Mouse (Mus musculus) forebrain, embryonic 15.5 days (tissue): ENCODE results near the gene 9230102O04Rik. TPM values are rescaled to one million over a fixed set of nuclear protein-coding genes. Genes with fewer than 3 reads are reported as not detected.

Experiments
- ATAC-seq: fragments of 200-750 bp; cut with Nextera tagmentation; replicated peaks from 2 replicates; pipeline ENCODE4 v1.8.0; 2017; ENCODE audit warnings: mild to moderate bottlenecking, moderate TSS enrichment, moderate library complexity
- H3K27ac ChIP-seq: fragments of 300-500 bp; sonication (generic); replicated peaks from 2 replicates; pipeline ENCODE4 v1.5.1; 2015; ENCODE audit warnings: mild to moderate bottlenecking, inconsistent platforms
- H3K27me3 ChIP-seq: fragments of 300-500 bp; sonication (generic); 2 replicates; pipeline ENCODE4 v1.6.1; 2015; ENCODE audit warnings: inconsistent platforms
- H3K36me3 ChIP-seq: fragments of 300-500 bp; sonication (generic); 2 replicates; pipeline ENCODE4 v1.6.1; 2015; ENCODE audit warnings: mild to moderate bottlenecking, inconsistent platforms
- H3K4me1 ChIP-seq: fragments of 300-500 bp; sonication (generic); 2 replicates; pipeline ENCODE4 v1.6.1; 2015; ENCODE audit warnings: inconsistent platforms
- H3K4me2 ChIP-seq: fragments of 300-500 bp; sonication (generic); replicated peaks from 2 replicates; pipeline ENCODE4 v1.6.1; 2015; ENCODE audit warnings: mild to moderate bottlenecking, inconsistent platforms
- H3K4me3 ChIP-seq: fragments of 300-500 bp; sonication (generic); 2 replicates; pipeline ENCODE4 v1.5.1; 2015; ENCODE audit warnings: mild to moderate bottlenecking, inconsistent platforms
- H3K9ac ChIP-seq: fragments of 300-500 bp; sonication (generic); replicated peaks from 2 replicates; pipeline ENCODE4 v1.6.1; 2015; ENCODE audit warnings: mild to moderate bottlenecking, inconsistent platforms
- H3K9me3 ChIP-seq: fragments of 300-500 bp; sonication (generic); 2 replicates; pipeline ENCODE4 v1.6.1; 2016; ENCODE audit warnings: inconsistent platforms
- WGBS: fragments of 180-500 bp; shearing (Covaris S2); methylation state at CpG from one replicate; pipeline ENCODE4 v1.1.7; 2015; ENCODE audit warnings: mixed read lengths; 5-methylcytosine and 5-hydroxymethylcytosine counted together
- polyA plus RNA-seq: library from polyadenylated mRNA; unstranded; fragments of >200 nt; fragmentation: Nextera tagmentation; extraction: Ambion mirVana; gene quantifications from 2 replicates; pipeline ENCODE4 v1.2.1, GENCODE M21; 2015

9230102O04Rik gene
- polyA plus RNA-seq, 1 experiment from 2014 or later, result not detected

GRCm38 (mm10) chr2:9876621-9877325 lies 12.6 kb downstream of the 9230102O04Rik start:
- H3K27me3 ChIP-seq, result peaks cover 85% of the 10 kb centered on the region
- 1% methylated on average over 31 of the region's 31 CpGs for WGBS
- no peak overlapping the region for H3K4me2 ChIP-seq
- no peaks in the 10 kb centered on the region for H3K36me3 ChIP-seq
- H3K9ac ChIP-seq, result no peak overlapping the region
- H3K9me3 ChIP-seq, result no peaks in the 10 kb centered on the region
- no peak for ATAC-seq
- no peak overlapping the region for H3K27ac ChIP-seq
- H3K4me3 ChIP-seq, result peak overlapping the region; percentile 13; the same call in 1 of the 2 replicates
- H3K4me1 ChIP-seq, result peaks cover 43% of the 10 kb centered on the region

GRCm38 (mm10) chr2:9875676-9876357 lies 13.5 kb downstream of the 9230102O04Rik start:
- peaks cover 87% of the 10 kb centered on the region for H3K27me3 ChIP-seq
- WGBS, result 7% methylated on average over 12 of the region's 12 CpGs

GRCm38 (mm10) chr2:9875220-9875619 lies 14.1 kb downstream of the 9230102O04Rik start:
- WGBS, result 4% methylated on average over 4 of the region's 4 CpGs
- H3K9me3 ChIP-seq, result no peaks in the 10 kb centered on the region
- no peak overlapping the region for H3K27ac ChIP-seq
- no peaks in the 10 kb centered on the region for H3K36me3 ChIP-seq
- H3K4me2 ChIP-seq, result no peak overlapping the region
- peaks cover 87% of the 10 kb centered on the region for H3K27me3 ChIP-seq
- peaks cover 33% of the 10 kb centered on the region for H3K4me1 ChIP-seq
- no peak for ATAC-seq
- H3K4me3 ChIP-seq, result no peak overlapping the region
- no peak overlapping the region for H3K9ac ChIP-seq

More at GRCm38 (mm10) chr2:9875676-9876357, 13.5 kb downstream of the 9230102O04Rik start:
- ATAC-seq, result no peak
- peaks cover 34% of the 10 kb centered on the region for H3K4me1 ChIP-seq
- H3K4me3 ChIP-seq, result no peak overlapping the region
- H3K36me3 ChIP-seq, result no peaks in the 10 kb centered on the region
- H3K9ac ChIP-seq, result no peak overlapping the region
- H3K27ac ChIP-seq, result no peak overlapping the region
- no peaks in the 10 kb centered on the region for H3K9me3 ChIP-seq
- H3K4me2 ChIP-seq, result no peak overlapping the region

- 2% methylated on average over 39 of the region's 39 CpGs for WGBS
- ATAC-seq, result no peak
- H3K4me1 ChIP-seq, result peaks cover 33% of the 10 kb centered on the region
- H3K27me3 ChIP-seq, result peaks cover 86% of the 10 kb centered on the region
- H3K27ac ChIP-seq, result no peak overlapping the region
- H3K36me3 ChIP-seq, result no peaks in the 10 kb centered on the region
- no peak overlapping the region for H3K4me3 ChIP-seq
- H3K4me2 ChIP-seq, result no peak overlapping the region
- H3K9me3 ChIP-seq, result no peaks in the 10 kb centered on the region
- no peak overlapping the region for H3K9ac ChIP-seq
These were observed 14.7 kb downstream of the 9230102O04Rik start for GRCm38 (mm10) chr2:9874467-9875219.

GRCm38 (mm10) chr2:9873757-9874156 lies 15.6 kb downstream of the 9230102O04Rik start:
- Histone ChIP-seq H3K27me3 (peaks cover 86% of the 10 kb centered on the region), H3K27ac (no peak overlapping the region), H3K4me3 (no peak overlapping the region), H3K9me3 (no peaks in the 10 kb centered on the region), H3K9ac (no peak overlapping the region), H3K4me2 (no peak overlapping the region), H3K4me1 (peaks cover 24% of the 10 kb centered on the region), H3K36me3 (no peaks in the 10 kb centered on the region)
- no peak for ATAC-seq
- 5% methylated on average over 2 of the region's 2 CpGs for WGBS

- H3K36me3 ChIP-seq, result no peaks in the 10 kb centered on the region
- H3K27me3 ChIP-seq, result peaks cover 78% of the 10 kb centered on the region
- H3K4me2 ChIP-seq, result no peak overlapping the region
- no peak for ATAC-seq
- H3K9me3 ChIP-seq, result no peaks in the 10 kb centered on the region
- no peak overlapping the region for H3K27ac ChIP-seq
- H3K4me3 ChIP-seq, result no peak overlapping the region
- WGBS, result 2% methylated on average over 12 of the region's 12 CpGs
- peaks cover 14% of the 10 kb centered on the region for H3K4me1 ChIP-seq
- no peak overlapping the region for H3K9ac ChIP-seq
These were observed 16.7 kb downstream of the 9230102O04Rik start for GRCm38 (mm10) chr2:9872682-9873081.

GRCm38 (mm10) chr2:9871798-9872197 lies 17.5 kb downstream of the 9230102O04Rik start:
- no peak overlapping the region for H3K4me3 ChIP-seq
- no peaks in the 10 kb centered on the region for H3K36me3 ChIP-seq
- H3K9me3 ChIP-seq, result no peaks in the 10 kb centered on the region
- 12% methylated on average over 6 of the region's 6 CpGs for WGBS
- no peak overlapping the region for H3K27ac ChIP-seq
- ATAC-seq, result no peak
- H3K4me1 ChIP-seq, result peaks cover 6% of the 10 kb centered on the region
- H3K27me3 ChIP-seq, result peaks cover 70% of the 10 kb centered on the region
- no peak overlapping the region for H3K4me2 ChIP-seq
- no peak overlapping the region for H3K9ac ChIP-seq

- Histone ChIP-seq H3K27ac (no peak overlapping the region), H3K4me3 (no peak overlapping the region), H3K4me1 (peaks cover 5% of the 10 kb centered on the region; the same call in 1 of the 2 replicates), H3K4me2 (no peak overlapping the region), H3K9ac (no peak overlapping the region), H3K36me3 (no peaks in the 10 kb centered on the region), H3K27me3 (peaks cover 65% of the 10 kb centered on the region), H3K9me3 (no peaks in the 10 kb centered on the region)
- WGBS, result 15% methylated on average over 4 of the region's 4 CpGs
- no peak for ATAC-seq
These were observed 18.1 kb downstream of the 9230102O04Rik start for GRCm38 (mm10) chr2:9871141-9871716.

- peaks cover 36% of the 10 kb centered on the region for H3K27me3 ChIP-seq
- H3K4me3 ChIP-seq, result no peak overlapping the region
- H3K27ac ChIP-seq, result no peak overlapping the region
- no peak for ATAC-seq
- H3K9ac ChIP-seq, result no peak overlapping the region
- H3K4me2 ChIP-seq, result no peak overlapping the region
- 71% methylated on average over 12 of the region's 12 CpGs for WGBS
- no peaks in the 10 kb centered on the region for H3K9me3 ChIP-seq
- H3K4me1 ChIP-seq, result no peaks in the 10 kb centered on the region
- no peaks in the 10 kb centered on the region for H3K36me3 ChIP-seq
These were observed 22.1 kb downstream of the 9230102O04Rik start for GRCm38 (mm10) chr2:9867092-9867825.

GRCm38 (mm10) chr2:9860698-9861097 lies 28.6 kb downstream of the 9230102O04Rik start:
- Histone ChIP-seq H3K27ac (no peak overlapping the region), H3K9ac (no peak overlapping the region), H3K36me3 (no peaks in the 10 kb centered on the region), H3K9me3 (no peaks in the 10 kb centered on the region), H3K4me3 (no peak overlapping the region), H3K27me3 (no peaks in the 10 kb centered on the region), H3K4me2 (no peak overlapping the region), H3K4me1 (no peaks in the 10 kb centered on the region)
- 84% methylated on average over 5 of the region's 5 CpGs for WGBS
- ATAC-seq, result no peak

- H3K36me3 ChIP-seq, result no peaks in the 10 kb centered on the region
- H3K4me1 ChIP-seq, result no peaks in the 10 kb centered on the region
- no peaks in the 10 kb centered on the region for H3K9me3 ChIP-seq
- 19% methylated on average over 3 of the region's 4 CpGs for WGBS
- no peak overlapping the region for H3K4me3 ChIP-seq
- H3K4me2 ChIP-seq, result no peak overlapping the region
- ATAC-seq, result no peak
- no peak overlapping the region for H3K27ac ChIP-seq
- H3K27me3 ChIP-seq, result no peaks in the 10 kb centered on the region
- no peak overlapping the region for H3K9ac ChIP-seq
These were observed 33.5 kb downstream of the 9230102O04Rik start for GRCm38 (mm10) chr2:9855861-9856260.
